12 mouse cellular contexts compared by ENCODE assay signal in the genomic region with DNA sequence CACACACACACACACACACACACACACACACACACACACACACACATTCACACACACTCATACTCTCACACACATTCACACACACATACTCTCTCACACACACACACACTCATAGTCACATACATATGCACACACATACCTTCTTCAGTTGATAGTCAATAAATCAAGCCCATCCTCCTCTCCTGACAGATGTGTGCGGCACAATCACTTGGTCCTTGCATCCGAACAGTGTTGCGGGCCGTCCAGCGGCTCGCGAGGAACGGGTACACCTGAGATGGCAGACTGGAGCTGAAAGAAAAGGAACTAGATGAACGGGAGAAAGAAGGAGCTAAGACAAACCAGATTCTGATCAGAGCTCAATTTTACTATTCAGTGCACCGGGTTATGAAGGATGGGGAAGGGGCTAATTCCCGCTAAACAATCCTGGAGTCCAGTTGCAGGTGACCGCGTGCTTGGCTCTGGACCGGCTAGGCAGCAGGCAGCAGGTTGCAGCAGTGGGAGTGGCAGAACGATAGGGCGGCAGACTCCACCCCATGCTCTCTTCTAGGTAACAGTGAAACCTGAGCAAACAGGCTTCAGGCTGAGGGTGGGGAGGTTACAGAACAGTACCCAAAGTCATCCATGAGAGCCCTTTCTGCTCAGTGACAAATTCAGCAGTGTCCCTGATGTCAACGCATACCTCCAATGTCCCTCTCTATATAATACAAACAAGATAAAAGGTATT.
A peak's percentile ranks its signal among the peaks of the same experiment; 100 is the strongest.
DNase-seq lines count a peak whose midpoint lies in the region; ATAC-seq and TF ChIP-seq lines count a peak whose summit lies in the region.
"Had no signal": no experiment of that assay in that cellular context is flagged by ENCODE, and none has a peak within 500 bp of the region (broad histone marks: within the 10 kb centered on the region; RNA-seq: fewer than 3 reads in every experiment).

No protein-coding gene starts in this region.

- H3K9me3 ChIP-seq in kidney, embryonic 15.5 days (replicated peaks), result no peaks in the 10 kb centered on the region
- H3K9me3 ChIP-seq in lung, postnatal 0 days (ENCODE audit: low read length), result no peaks in the 10 kb centered on the region
- no peaks in the 10 kb centered on the region for H3K9me3 ChIP-seq in midbrain, embryonic 10.5 days (replicated peaks)
- H3K9me3 ChIP-seq: megakaryocyte, embryonic 14.5 days had no signal

- peak; percentile 23 for DNase-seq in urinary bladder, adult 2 months (ENCODE audit: low spot score)
- no peak for DNase-seq in urinary bladder, postnatal 25 days (ENCODE audit: low spot score)
- DNase-seq in lung, postnatal 0 days (ENCODE audit: low spot score), result peak; percentile 11
- no peak for DNase-seq in layer of hippocampus, postnatal 10 days (ENCODE audit: low spot score in 2 of 2)
- DNase-seq in midbrain, embryonic 10.5 days (ENCODE audit: low spot score), result no peak
- DNase-seq in gastrocnemius, postnatal 10 days, result no peak
- DNase-seq: cerebellum, adult 11 months; liver; right cerebral cortex, postnatal 14 days had no signal

- no peak for TF ChIP-seq EP300 in lung, postnatal 0 days (IDR thresholded peaks at IDR 0.05)

- WGBS in kidney, embryonic 15.5 days, result 55% methylated on average over 17 of the region's 17 CpGs
- 49% methylated on average over 17 of the region's 17 CpGs for WGBS in lung, postnatal 0 days
- 81% methylated on average over 17 of the region's 17 CpGs for WGBS in midbrain, embryonic 10.5 days

- H3K27me3 ChIP-seq in kidney, embryonic 15.5 days, result no peaks in the 10 kb centered on the region
- no peaks in the 10 kb centered on the region for H3K27me3 ChIP-seq in lung, postnatal 0 days (replicated peaks; ENCODE audit: insufficient read depth, low read length)
- no peaks in the 10 kb centered on the region for H3K27me3 ChIP-seq in midbrain, embryonic 10.5 days (ENCODE audit: low read depth, poor library complexity, severe bottlenecking)
- H3K27me3 ChIP-seq: megakaryocyte, embryonic 14.5 days had no signal

- H3K9ac ChIP-seq in kidney, embryonic 15.5 days, result no peak overlapping the region
- H3K9ac ChIP-seq in lung, postnatal 0 days (replicated peaks; ENCODE audit: low read depth), result no peak overlapping the region
- H3K9ac ChIP-seq: hindbrain, embryonic 14.5 days had no signal

- no peak overlapping the region for H3K27ac ChIP-seq in kidney, embryonic 15.5 days
- H3K27ac ChIP-seq in lung, postnatal 0 days (ENCODE audit: low read length), result no peak overlapping the region
- no peak overlapping the region for H3K27ac ChIP-seq in midbrain, embryonic 10.5 days (replicated peaks)
- H3K27ac ChIP-seq: hindbrain, embryonic 14.5 days had no signal

- ATAC-seq in kidney, embryonic 15.5 days (replicated peaks; ENCODE audit: low FRiP score), result peak; percentile 88
- ATAC-seq in lung, postnatal 0 days, result peak; percentile 48; the same call in 1 of the 2 replicates

- H3K4me3 ChIP-seq in kidney, embryonic 15.5 days (replicated peaks), result no peak overlapping the region
- no peak overlapping the region for H3K4me3 ChIP-seq in lung, postnatal 0 days (ENCODE audit: low read depth, low read length)
- no peak overlapping the region for H3K4me3 ChIP-seq in midbrain, embryonic 10.5 days
- H3K4me3 ChIP-seq: megakaryocyte, embryonic 14.5 days had no signal

- H3K4me1 ChIP-seq in kidney, embryonic 15.5 days, result no peaks in the 10 kb centered on the region
- no peaks in the 10 kb centered on the region for H3K4me1 ChIP-seq in lung, postnatal 0 days (ENCODE audit: insufficient read depth, low read depth, low read length)
- no peaks in the 10 kb centered on the region for H3K4me1 ChIP-seq in midbrain, embryonic 10.5 days
- H3K4me1 ChIP-seq: megakaryocyte, embryonic 14.5 days had no signal

- no peaks in the 10 kb centered on the region for H3K36me3 ChIP-seq in kidney, embryonic 15.5 days
- H3K36me3 ChIP-seq in lung, postnatal 0 days (ENCODE audit: insufficient read depth, low read length), result no peaks in the 10 kb centered on the region
- H3K36me3 ChIP-seq in midbrain, embryonic 10.5 days, result no peaks in the 10 kb centered on the region

- no peak for TF ChIP-seq CTCF in lung, postnatal 0 days (IDR thresholded peaks at IDR 0.05)

- peak overlapping the region; percentile 36 for H3K4me2 ChIP-seq in kidney, embryonic 15.5 days
- H3K4me2 ChIP-seq in lung, postnatal 0 days (replicated peaks; ENCODE audit: low read depth, low read length), result no peak overlapping the region
- H3K4me2 ChIP-seq: hindbrain, embryonic 14.5 days had no signal

Comparison
In these comparisons a context has a peak if more than half of its experiments do, and no peak if none do; other contexts are left out.
1. DNase-seq: peak in urinary bladder, adult 2 months (single experiment) and lung, postnatal 0 days (single experiment); none in urinary bladder, postnatal 25 days (single experiment), layer of hippocampus, postnatal 10 days (0 of 2), midbrain, embryonic 10.5 days (single experiment) and gastrocnemius, postnatal 10 days (single experiment).